Mouse (Mus musculus): ENCODE results near the gene Adgrg5.

Adgrg5 gene

GRCm38 (mm10) chr8:94973786-94974185 is 50.3 kb downstream of the Adgrg5 start:
- DNase-seq: peak; percentile 37

DNA sequence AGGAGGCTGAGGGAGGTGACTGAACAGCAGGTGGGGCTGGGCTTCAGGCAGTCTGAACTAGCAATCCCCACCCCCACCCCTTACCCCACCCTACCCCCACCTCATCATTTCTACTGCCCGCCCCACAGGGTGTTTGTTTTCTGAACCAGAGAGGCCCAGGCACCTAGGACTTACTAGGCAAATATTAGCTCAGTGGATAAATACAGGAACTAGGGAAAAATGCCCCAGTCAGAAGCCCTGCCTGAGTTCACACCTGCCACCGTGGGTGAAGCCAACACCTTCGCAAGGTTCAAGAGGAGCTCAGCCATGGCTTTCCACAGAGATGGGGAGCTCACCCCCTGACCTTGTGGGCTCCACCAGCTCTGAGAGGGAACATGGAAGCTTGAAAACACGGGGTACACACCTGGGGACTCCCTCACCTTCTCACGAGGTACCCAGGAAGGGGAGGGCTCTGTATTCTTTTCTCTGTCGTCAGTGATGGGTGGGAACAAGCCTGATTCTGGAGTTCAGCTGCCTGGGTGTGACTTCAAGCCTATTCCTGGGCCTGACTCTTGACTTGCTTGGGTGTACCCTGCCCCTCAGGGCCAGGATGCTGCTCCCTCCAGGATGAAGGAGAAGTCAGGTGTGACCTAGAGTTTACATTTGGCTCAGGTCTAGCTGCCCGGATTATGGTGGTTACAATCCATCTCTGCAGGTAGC is 51.1 kb downstream of the Adgrg5 start, which contains the start of gene Adgrg1:
Adgrg1 (plus strand) TSS at position 285 of the 699 bp plus-strand sequence.
- DNase-seq: peak; percentile 66

GRCm38 (mm10) chr8:94976651-94977417 is 53.3 kb downstream of the Adgrg5 start:
- peak; percentile 88 for DNase-seq

DNA sequence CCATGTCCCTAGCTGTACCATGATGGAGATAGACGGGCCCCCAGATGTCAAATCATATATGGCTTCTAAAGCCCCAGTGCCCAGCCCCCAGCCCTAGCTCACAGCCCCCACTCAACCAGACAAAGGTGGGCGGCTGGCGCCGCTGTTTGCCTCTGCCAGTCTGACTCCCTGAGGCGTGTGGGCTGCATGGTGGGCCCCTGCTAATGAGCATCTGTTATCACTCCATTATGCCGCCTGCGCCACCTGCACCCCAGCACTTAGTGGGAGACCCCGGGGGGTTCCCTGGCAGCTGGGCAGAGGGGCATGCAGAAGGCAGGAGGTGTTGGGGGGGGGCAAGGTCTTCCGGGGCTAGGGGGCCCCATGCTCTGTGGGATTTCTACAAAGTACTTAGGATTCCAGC is 54.6 kb downstream of the Adgrg5 start:
- peak; percentile 26 for DNase-seq

DNA sequence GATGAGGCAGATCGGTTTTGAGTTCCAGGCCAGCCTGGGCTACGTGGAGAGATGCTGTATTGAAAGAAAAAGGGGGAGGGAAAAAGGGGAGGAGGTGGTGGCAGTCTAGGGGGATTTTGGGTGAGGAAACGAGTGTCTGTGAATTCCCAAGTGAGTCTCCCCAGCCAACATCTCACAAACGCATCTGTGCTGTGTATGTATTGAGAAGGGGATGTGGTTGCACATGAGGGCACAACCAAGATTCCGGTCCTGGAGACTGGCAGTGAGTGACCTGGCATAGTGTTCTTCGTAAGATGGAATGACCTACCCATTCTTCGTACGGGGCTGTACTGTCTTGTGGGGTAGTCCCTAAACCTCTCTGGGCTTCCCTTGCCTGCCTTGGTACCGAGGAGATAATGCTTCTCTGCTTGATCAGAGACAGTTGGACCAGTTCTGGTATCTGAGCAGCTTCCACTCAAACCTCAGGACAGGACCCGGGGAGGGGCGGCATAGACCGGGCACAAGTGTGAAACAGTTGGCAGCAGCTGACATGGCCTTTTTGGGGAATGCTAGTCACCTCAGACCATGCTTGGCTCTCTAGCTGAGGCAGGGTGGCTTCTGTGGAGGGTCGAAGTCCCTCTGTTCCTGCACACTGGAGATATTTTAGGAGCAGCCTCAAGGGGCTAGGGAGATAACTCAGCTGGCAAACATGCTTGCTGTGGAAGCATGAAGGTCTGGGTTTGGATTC is 55.3 kb downstream of the Adgrg5 start:
- DNase-seq: peak; percentile 18

- peak; percentile 83 for DNase-seq
Measured at GRCm38 (mm10) chr8:94980176-94980575, 56.7 kb downstream of the Adgrg5 start.

DNA sequence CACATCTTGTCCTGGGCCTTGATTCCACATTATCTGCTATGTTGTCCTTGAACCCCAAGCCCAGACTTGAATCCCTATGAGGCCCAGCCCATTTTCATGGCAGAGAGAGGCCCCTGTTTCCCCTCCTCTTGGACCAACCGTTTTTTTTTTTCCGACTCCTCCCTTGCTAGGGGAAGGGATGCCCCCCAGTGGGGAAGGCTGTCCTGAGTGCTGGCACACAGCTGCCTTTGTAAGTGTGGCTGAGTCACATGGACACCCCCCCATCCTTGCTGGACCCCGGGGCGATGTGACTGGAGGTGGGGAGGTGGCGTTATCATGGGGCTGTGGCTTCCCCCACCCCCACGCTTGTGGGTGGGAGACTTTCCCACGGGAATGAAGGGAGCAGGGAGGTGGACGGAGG is 57.5 kb downstream of the Adgrg5 start:
- no peak for DNase-seq

- DNase-seq: no peak
Measured at GRCm38 (mm10) chr8:94981848-94982247, 58.4 kb downstream of the Adgrg5 start.

DNA sequence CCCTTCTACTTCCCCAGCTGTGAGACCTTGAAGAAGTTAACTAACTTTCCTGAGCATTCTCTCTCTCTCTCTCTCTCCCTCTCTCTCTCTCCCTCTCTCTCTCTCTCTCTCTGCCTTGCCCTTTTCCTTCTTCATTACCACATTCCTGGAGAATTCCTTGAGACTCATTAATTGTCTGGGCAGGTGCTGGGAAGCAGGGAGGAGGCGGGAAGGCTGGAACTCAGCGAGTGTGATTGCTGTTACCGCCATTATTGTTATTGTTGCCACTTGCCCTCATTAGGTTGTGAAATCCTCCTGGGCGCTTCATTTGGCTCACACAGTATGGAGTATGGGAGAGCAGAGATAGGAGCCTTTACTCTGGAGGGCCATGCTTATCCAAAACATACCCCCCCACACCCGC is 59.7 kb downstream of the Adgrg5 start:
- peak; percentile 23 for DNase-seq

GRCm38 (mm10) chr8:94983881-94984516 is 60.5 kb downstream of the Adgrg5 start:
- peak; percentile 91 for DNase-seq

GRCm38 (mm10) chr8:94985023-94985422 is 61.5 kb downstream of the Adgrg5 start:
- no peak for DNase-seq

DNA sequence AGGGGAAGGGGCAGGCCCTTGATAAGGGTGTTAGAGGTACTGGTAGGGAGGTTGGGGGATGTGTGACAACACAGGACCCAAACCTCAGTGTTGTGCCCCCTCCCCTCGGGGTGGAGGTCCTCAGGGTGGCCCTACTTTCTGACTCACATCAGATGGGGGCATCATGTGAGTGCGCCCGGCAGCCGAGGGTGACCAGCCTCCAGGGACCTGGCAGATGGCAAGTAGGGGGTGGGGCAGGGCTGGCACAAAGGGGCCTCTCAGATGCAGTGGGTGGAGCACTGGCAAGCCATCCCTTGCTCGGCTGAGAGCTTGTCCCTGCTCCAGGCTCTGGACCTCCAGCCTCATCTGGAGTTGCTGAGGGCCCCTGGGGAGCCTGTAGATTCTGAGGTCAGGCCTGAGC is 63.2 kb downstream of the Adgrg5 start:
- no peak for DNase-seq

DNA sequence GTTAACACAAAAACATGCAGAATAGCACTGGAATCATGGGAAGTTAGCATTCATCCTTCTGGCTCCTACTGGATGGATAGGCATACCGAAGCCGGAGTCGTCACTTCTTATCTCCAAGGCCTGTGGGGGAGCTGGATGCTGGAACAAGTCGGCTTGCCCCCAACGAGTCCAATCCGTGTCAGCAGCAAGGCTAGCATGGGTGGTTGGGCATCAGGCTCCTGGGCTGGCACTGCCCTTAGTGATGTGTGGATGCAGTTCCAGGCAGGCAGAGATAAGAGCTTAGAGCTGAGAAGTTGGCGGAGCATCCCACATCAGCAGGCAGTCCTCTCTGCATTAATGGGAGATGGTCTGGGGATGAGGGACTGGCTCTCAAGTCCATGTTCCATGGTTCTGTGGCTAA is 64.1 kb downstream of the Adgrg5 start:
- no peak for DNase-seq

DNA sequence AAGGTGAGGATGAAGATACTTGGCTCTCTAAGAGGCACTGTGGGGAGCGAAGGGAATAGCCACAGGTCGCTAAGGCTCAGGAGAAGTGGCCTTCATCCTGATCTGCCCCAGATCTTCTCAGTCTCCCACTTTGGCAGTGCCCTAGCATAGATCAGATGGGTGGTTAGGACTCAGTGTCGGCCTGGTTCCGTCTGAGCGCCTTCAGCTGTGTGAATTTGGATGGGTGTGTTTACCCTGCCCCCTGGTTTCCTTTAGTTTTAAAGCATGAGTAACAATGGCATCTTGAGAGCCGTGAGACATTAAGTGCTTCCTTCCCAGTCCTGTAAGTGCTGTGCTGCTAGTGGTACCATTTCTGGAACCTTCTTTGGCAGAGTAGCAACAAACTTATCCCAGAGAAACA is 65.1 kb downstream of the Adgrg5 start:
- DNase-seq: no peak

GRCm38 (mm10) chr8:94989711-94990110 is 66.2 kb downstream of the Adgrg5 start:
- DNase-seq: no peak

DNA sequence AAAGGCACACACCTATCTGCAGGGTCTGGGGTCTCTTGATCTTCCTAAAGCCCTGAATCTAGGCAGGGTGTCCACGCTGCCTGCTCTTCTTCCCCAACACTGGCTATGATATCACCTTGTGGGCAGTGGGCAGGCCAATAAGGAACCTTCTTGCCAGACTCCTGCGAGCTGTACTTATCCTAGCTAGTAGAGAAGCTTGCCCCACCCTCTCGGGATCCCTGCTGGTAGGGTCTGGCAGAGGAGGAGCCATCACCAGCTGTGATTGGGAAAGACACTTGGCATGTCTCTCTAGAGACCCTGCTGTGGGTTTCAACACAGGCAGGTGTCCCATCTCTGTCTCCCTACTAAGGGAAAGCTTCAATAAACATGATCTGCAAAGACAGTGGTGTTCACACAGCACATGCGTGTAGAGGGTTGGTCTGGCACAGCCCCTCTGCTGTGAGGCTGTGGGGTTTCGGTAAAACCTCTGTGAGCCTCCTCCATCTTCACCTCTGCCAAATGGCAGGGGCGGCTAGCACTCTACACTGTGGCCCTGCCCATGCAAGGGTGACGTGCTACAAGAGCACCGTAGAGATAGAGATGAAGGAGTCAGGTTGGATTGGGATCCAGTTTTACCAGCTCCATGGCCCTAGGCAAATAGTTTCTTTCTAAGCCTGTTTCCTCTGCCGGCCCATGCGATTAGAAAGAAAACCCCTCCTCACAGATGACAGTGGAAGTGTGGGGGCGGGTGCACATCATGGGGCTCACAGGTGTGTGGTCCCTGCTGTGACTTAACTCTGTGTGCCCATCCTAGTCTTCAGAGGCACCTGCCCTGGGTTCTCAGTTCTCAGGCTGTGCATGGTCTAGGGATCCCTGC is 67.3 kb downstream of the Adgrg5 start:
- no peak for DNase-seq

- DNase-seq: no peak
Measured at GRCm38 (mm10) chr8:94991454-94991994, 68.0 kb downstream of the Adgrg5 start.

DNA sequence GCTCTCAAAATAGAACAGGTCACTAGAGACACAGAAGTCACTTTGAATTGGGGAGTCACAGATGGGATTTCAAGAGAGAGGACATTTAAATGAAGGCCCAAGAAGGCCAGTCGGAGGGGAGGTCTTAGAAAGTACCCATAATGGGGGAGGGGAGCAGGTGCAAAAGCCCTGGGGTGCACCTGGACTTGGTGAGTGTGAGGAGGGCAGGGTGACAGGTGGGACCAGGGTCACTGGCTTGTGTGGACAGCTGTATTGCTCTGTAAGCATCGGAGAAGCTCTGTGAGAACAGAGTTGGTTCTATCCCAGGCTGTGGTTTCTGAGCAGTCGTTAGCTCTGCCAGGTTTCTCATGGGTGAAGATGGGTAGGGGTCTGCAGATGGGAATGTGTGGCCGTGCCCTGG is 68.5 kb downstream of the Adgrg5 start:
- DNase-seq: no peak

GRCm38 (mm10) chr8:94992534-94992933 is 69.0 kb downstream of the Adgrg5 start:
- peak; percentile 81 for DNase-seq

All from kidney, postnatal 10 days (tissue).